Mouse (Mus musculus): ENCODE measurements around the gene Baiap2l2. TPM values are rescaled to one million over a fixed set of nuclear protein-coding genes. Genes with fewer than 3 reads are reported as not detected.

The Baiap2l2 gene
- polyA plus RNA-seq, 1 experiment from 2014 or later: 4.2 TPM

- no peak overlapping the region for H3K4me2 ChIP-seq (ENCODE audit: low read depth, low read length, severe bottlenecking)
- no peak overlapping the region for H3K27ac ChIP-seq (ENCODE audit: low read depth, low read length)
- H3K9me3 ChIP-seq (ENCODE audit: control insufficient read depth, low read length): no peaks in the 10 kb centered on the region
- no peaks in the 10 kb centered on the region for H3K4me1 ChIP-seq (replicated peaks; ENCODE audit: control insufficient read depth, insufficient read depth, low read length)
- H3K9ac ChIP-seq (ENCODE audit: low read length): no peak overlapping the region
- no peak overlapping the region for H3K4me3 ChIP-seq (ENCODE audit: low read depth, low read length)
- ATAC-seq (replicated peaks; ENCODE audit: low FRiP score): no peak
- WGBS: 75% methylated on average over 4 of the region's 4 CpGs
- H3K27me3 ChIP-seq (ENCODE audit: control insufficient read depth, insufficient read depth, low read length): no peaks in the 10 kb centered on the region
- no peak for DNase-seq (ENCODE audit: low spot score)
- no peaks in the 10 kb centered on the region for H3K36me3 ChIP-seq (ENCODE audit: control insufficient read depth, insufficient read depth, low read length)
Observed at GRCm38 (mm10) chr15:79307861-79308260, 22.5 kb upstream of the Baiap2l2 start.

DNA sequence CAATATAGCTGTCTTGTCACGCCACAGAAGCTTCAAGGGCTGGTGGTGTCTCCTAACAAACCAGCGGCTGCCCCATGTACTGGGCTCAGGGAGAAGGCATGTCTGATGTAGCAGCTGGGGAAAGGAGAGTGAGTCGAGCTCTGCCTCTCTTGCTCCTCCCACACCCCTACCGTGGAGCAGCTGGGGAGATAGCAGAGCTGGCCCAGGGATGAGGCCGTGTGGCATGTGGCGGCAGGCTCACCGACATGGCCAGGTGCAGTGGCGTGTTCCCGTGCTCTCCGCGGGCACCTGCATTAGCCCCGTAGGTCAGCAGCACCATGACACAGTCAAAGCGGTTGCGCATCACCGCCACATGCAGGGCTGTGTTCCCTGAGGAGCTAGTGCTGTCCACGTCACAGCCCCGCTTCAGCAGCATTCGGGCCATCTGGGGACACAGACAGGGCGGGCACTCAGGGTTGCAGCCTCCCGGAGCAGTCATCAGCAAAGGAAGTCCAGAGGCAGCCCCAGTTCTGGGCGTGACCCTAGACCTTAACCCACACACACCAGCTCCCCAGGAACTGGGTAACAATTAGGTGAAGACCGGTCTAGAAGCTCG, 20.8 kb upstream of the Baiap2l2 start:
- H3K36me3 ChIP-seq (ENCODE audit: control insufficient read depth, insufficient read depth, low read length): no peaks in the 10 kb centered on the region
- 81% methylated on average over 23 of the region's 23 CpGs for WGBS

GRCm38 (mm10) chr15:79304832-79305231, 19.5 kb upstream of the Baiap2l2 start:
- Histone ChIP-seq H3K9me3 (ENCODE audit: control insufficient read depth, low read length) (no peaks in the 10 kb centered on the region), H3K4me1 (replicated peaks; ENCODE audit: control insufficient read depth, insufficient read depth, low read length) (no peaks in the 10 kb centered on the region), H3K4me3 (ENCODE audit: low read depth, low read length) (no peak overlapping the region), H3K27me3 (ENCODE audit: control insufficient read depth, insufficient read depth, low read length) (no peaks in the 10 kb centered on the region), H3K27ac (ENCODE audit: low read depth, low read length) (no peak overlapping the region), H3K4me2 (ENCODE audit: low read depth, low read length, severe bottlenecking) (no peak overlapping the region), H3K36me3 (ENCODE audit: control insufficient read depth, insufficient read depth, low read length) (no peaks in the 10 kb centered on the region), H3K9ac (ENCODE audit: low read length) (no peak overlapping the region)
- 62% methylated on average over 5 of the region's 5 CpGs for WGBS
- no peak for ATAC-seq (replicated peaks; ENCODE audit: low FRiP score)
- no peak for DNase-seq (ENCODE audit: low spot score)

More for the DNA sequence above, 20.8 kb upstream of the Baiap2l2 start:
- no peaks in the 10 kb centered on the region for H3K4me1 ChIP-seq (replicated peaks; ENCODE audit: control insufficient read depth, insufficient read depth, low read length)
- H3K27me3 ChIP-seq (ENCODE audit: control insufficient read depth, insufficient read depth, low read length): no peaks in the 10 kb centered on the region
- ATAC-seq (replicated peaks; ENCODE audit: low FRiP score): no peak
- H3K27ac ChIP-seq (ENCODE audit: low read depth, low read length): no peak overlapping the region
- DNase-seq (ENCODE audit: low spot score): no peak
- H3K9ac ChIP-seq (ENCODE audit: low read length): no peak overlapping the region
- no peaks in the 10 kb centered on the region for H3K9me3 ChIP-seq (ENCODE audit: control insufficient read depth, low read length)
- no peak overlapping the region for H3K4me3 ChIP-seq (ENCODE audit: low read depth, low read length)
- H3K4me2 ChIP-seq (ENCODE audit: low read depth, low read length, severe bottlenecking): no peak overlapping the region

DNA sequence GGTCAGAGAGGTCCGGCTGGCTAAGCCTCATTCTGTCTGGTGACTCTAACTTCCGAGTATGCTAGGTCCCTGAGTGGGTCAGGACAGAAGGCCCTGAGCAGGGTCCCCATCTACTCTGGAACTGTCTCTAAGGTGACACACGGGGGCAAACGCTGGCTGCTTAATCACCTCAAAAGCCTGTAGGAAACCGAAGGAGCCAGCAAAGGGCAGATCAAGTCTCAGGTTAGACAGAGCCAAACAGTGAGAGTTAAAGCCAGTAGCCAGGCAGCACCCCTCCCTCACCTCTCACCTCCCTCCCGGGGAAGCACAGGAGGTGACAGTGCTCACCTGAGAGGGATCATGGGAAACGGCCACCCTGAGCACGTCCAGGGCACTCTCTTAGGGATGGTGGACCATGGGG, 18.4 kb upstream of the Baiap2l2 start:
- DNase-seq (ENCODE audit: low spot score): no peak
- ATAC-seq (replicated peaks; ENCODE audit: low FRiP score): no peak
- Histone ChIP-seq H3K9me3 (ENCODE audit: control insufficient read depth, low read length) (no peaks in the 10 kb centered on the region), H3K36me3 (ENCODE audit: control insufficient read depth, insufficient read depth, low read length) (no peaks in the 10 kb centered on the region), H3K4me2 (ENCODE audit: low read depth, low read length, severe bottlenecking) (no peak overlapping the region), H3K27me3 (ENCODE audit: control insufficient read depth, insufficient read depth, low read length) (no peaks in the 10 kb centered on the region), H3K27ac (ENCODE audit: low read depth, low read length) (no peak overlapping the region), H3K9ac (ENCODE audit: low read length) (no peak overlapping the region), H3K4me1 (replicated peaks; ENCODE audit: control insufficient read depth, insufficient read depth, low read length) (no peaks in the 10 kb centered on the region), H3K4me3 (ENCODE audit: low read depth, low read length) (no peak overlapping the region)
- WGBS: 88% methylated on average over 8 of the region's 8 CpGs

- Histone ChIP-seq H3K36me3 (ENCODE audit: control insufficient read depth, insufficient read depth, low read length) (no peaks in the 10 kb centered on the region), H3K9me3 (ENCODE audit: control insufficient read depth, low read length) (no peaks in the 10 kb centered on the region), H3K4me3 (ENCODE audit: low read depth, low read length) (no peak overlapping the region), H3K27me3 (ENCODE audit: control insufficient read depth, insufficient read depth, low read length) (no peaks in the 10 kb centered on the region), H3K4me1 (replicated peaks; ENCODE audit: control insufficient read depth, insufficient read depth, low read length) (no peaks in the 10 kb centered on the region), H3K4me2 (ENCODE audit: low read depth, low read length, severe bottlenecking) (no peak overlapping the region), H3K9ac (ENCODE audit: low read length) (no peak overlapping the region), H3K27ac (ENCODE audit: low read depth, low read length) (no peak overlapping the region)
- DNase-seq (ENCODE audit: low spot score): no peak
- no peak for ATAC-seq (replicated peaks; ENCODE audit: low FRiP score)
- WGBS: 79% methylated on average over 2 of the region's 2 CpGs
Observed at GRCm38 (mm10) chr15:79299563-79300155, 14.3 kb upstream of the Baiap2l2 start.

DNA sequence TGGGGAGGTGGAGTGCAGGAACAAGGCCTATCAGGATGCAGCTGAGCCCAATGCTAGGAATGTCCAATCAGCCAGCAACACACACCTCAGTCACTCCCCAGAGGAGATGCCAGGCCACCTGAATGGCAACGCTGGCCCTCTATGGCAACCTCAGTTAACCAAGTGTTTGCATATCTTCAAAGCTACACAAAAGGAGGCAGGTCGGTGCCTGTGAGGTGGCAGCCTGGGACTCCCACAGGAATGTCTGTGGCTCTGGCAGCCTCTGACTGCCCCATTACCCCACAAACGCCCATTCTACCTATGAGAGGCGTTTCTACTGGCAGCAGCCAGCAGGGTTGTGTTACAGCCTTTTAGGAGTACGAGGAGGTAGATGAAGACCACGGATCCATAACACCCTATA, 13.2 kb upstream of the Baiap2l2 start:
- Histone ChIP-seq H3K9me3 (ENCODE audit: control insufficient read depth, low read length) (no peaks in the 10 kb centered on the region), H3K4me1 (replicated peaks; ENCODE audit: control insufficient read depth, insufficient read depth, low read length) (no peaks in the 10 kb centered on the region), H3K4me2 (ENCODE audit: low read depth, low read length, severe bottlenecking) (no peak overlapping the region), H3K9ac (ENCODE audit: low read length) (no peak overlapping the region), H3K36me3 (ENCODE audit: control insufficient read depth, insufficient read depth, low read length) (no peaks in the 10 kb centered on the region), H3K4me3 (ENCODE audit: low read depth, low read length) (no peak overlapping the region), H3K27me3 (ENCODE audit: control insufficient read depth, insufficient read depth, low read length) (no peaks in the 10 kb centered on the region), H3K27ac (ENCODE audit: low read depth, low read length) (no peak overlapping the region)
- ATAC-seq (replicated peaks; ENCODE audit: low FRiP score): no peak
- DNase-seq (ENCODE audit: low spot score): no peak
- WGBS: 91% methylated on average over 6 of the region's 6 CpGs

GRCm38 (mm10) chr15:79292779-79293178, 7.4 kb upstream of the Baiap2l2 start:
- DNase-seq (ENCODE audit: low spot score) (no peak), ATAC-seq (replicated peaks; ENCODE audit: low FRiP score) (no peak)
- no peak overlapping the region for H3K9ac ChIP-seq (ENCODE audit: low read length)
- no peaks in the 10 kb centered on the region for H3K9me3 ChIP-seq (ENCODE audit: control insufficient read depth, low read length)
- H3K36me3 ChIP-seq (ENCODE audit: control insufficient read depth, insufficient read depth, low read length): no peaks in the 10 kb centered on the region
- no peaks in the 10 kb centered on the region for H3K27me3 ChIP-seq (ENCODE audit: control insufficient read depth, insufficient read depth, low read length)
- H3K27ac ChIP-seq (ENCODE audit: low read depth, low read length): no peak overlapping the region
- no peaks in the 10 kb centered on the region for H3K4me1 ChIP-seq (replicated peaks; ENCODE audit: control insufficient read depth, insufficient read depth, low read length)
- H3K4me3 ChIP-seq (ENCODE audit: low read depth, low read length): no peak overlapping the region
- WGBS: 92% methylated on average over 9 of the region's 9 CpGs
- no peak overlapping the region for H3K4me2 ChIP-seq (ENCODE audit: low read depth, low read length, severe bottlenecking)

- ATAC-seq (replicated peaks; ENCODE audit: low FRiP score) (no peak), DNase-seq (ENCODE audit: low spot score) (no peak)
- Histone ChIP-seq H3K9ac (ENCODE audit: low read length) (no peak overlapping the region), H3K36me3 (ENCODE audit: control insufficient read depth, insufficient read depth, low read length) (no peaks in the 10 kb centered on the region), H3K27me3 (ENCODE audit: control insufficient read depth, insufficient read depth, low read length) (no peaks in the 10 kb centered on the region), H3K4me3 (ENCODE audit: low read depth, low read length) (no peak overlapping the region), H3K9me3 (ENCODE audit: control insufficient read depth, low read length) (no peaks in the 10 kb centered on the region), H3K4me1 (replicated peaks; ENCODE audit: control insufficient read depth, insufficient read depth, low read length) (no peaks in the 10 kb centered on the region), H3K27ac (ENCODE audit: low read depth, low read length) (no peak overlapping the region), H3K4me2 (ENCODE audit: low read depth, low read length, severe bottlenecking) (no peak overlapping the region)
- WGBS: 85% methylated on average over 3 of the region's 3 CpGs
Observed at GRCm38 (mm10) chr15:79290340-79290739, 5.0 kb upstream of the Baiap2l2 start.

GRCm38 (mm10) chr15:79289441-79289840, 4.1 kb upstream of the Baiap2l2 start:
- Histone ChIP-seq H3K36me3 (ENCODE audit: control insufficient read depth, insufficient read depth, low read length) (no peaks in the 10 kb centered on the region), H3K4me1 (replicated peaks; ENCODE audit: control insufficient read depth, insufficient read depth, low read length) (no peaks in the 10 kb centered on the region), H3K27me3 (ENCODE audit: control insufficient read depth, insufficient read depth, low read length) (no peaks in the 10 kb centered on the region), H3K9ac (ENCODE audit: low read length) (no peak overlapping the region), H3K4me2 (ENCODE audit: low read depth, low read length, severe bottlenecking) (no peak overlapping the region), H3K27ac (ENCODE audit: low read depth, low read length) (no peak overlapping the region), H3K4me3 (ENCODE audit: low read depth, low read length) (no peak overlapping the region), H3K9me3 (ENCODE audit: control insufficient read depth, low read length) (no peaks in the 10 kb centered on the region)
- WGBS: 91% methylated on average over 12 of the region's 12 CpGs
- ATAC-seq (replicated peaks; ENCODE audit: low FRiP score) (no peak), DNase-seq (ENCODE audit: low spot score) (no peak)
